Mouse (Mus musculus) heart, adult 2 months (tissue): Measurements from ENCODE around the gene 5730596B20Rik.

Experiments used
- CTCF ChIP-seq: fragments of 200-600 bp; IDR thresholded peaks from 2 replicates; pipeline ENCODE4 v1.8.1; 2022; ENCODE audit warnings: antibody characterized with exemption, mild to moderate bottlenecking, moderate library complexity
- EP300 ChIP-seq: fragments of 200-500 bp; IDR thresholded peaks from 2 replicates; pipeline ENCODE4 v1.6.1; 2011; ENCODE audit warnings: low read depth, low read length, control low read depth; ENCODE audit not compliant: insufficient read depth

GRCm38 (mm10) chr6:52189172-52189591, 11.9 kb downstream of the 5730596B20Rik start:
- TF ChIP-seq EP300 (no peak), CTCF (no peak)
